In the genomic region with DNA sequence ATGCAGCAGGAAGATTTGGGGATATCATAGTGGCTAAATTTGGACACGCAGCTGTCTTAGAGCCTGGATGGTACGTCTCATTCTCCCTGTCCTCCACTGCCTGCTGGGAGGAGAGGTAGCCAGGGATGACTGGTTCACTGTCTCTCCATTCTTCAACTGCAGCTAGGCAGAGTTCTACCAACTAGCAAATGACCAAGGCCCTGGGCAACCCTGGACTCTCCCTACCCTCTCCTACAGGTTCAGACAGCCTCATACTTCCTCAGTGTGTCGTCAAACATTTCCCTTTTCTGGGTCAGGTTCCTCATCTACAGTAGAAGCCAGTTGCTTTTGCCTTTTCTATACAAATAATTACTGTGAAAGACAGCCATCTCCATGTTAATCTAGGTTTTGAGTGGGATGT, we compare ENCODE assay signal across 8 mouse cellular contexts. TPM values are rescaled to one million over a fixed set of nuclear protein-coding genes. Genes with fewer than 3 reads are reported as not detected.
DNase-seq lines count a peak whose midpoint lies in the region; ATAC-seq and TF ChIP-seq lines count a peak whose summit lies in the region.

No protein-coding gene starts in this region.

- ATAC-seq in intestine, embryonic 15.5 days: no peak
- no peak for ATAC-seq in midbrain, embryonic 15.5 days (replicated peaks)
- no peak for ATAC-seq in erythroid progenitor cell, adult 5-6 weeks (replicated peaks; ENCODE audit: low FRiP score, poor library complexity, severe bottlenecking)

- H3K9me3 ChIP-seq in forebrain, embryonic 10.5 days: no peaks in the 10 kb centered on the region; the same call in 1 of the 2 replicates
- H3K9me3 ChIP-seq in intestine, embryonic 15.5 days: no peaks in the 10 kb centered on the region
- H3K9me3 ChIP-seq in midbrain, embryonic 15.5 days: no peaks in the 10 kb centered on the region

- peak overlapping the region; percentile 67; the same call in 1 of the 2 replicates for H3K4me3 ChIP-seq in layer of hippocampus, adult 2 months
- H3K4me3 ChIP-seq in forebrain, embryonic 10.5 days: peak overlapping the region; percentile 74
- H3K4me3 ChIP-seq in intestine, embryonic 15.5 days (replicated peaks): no peak overlapping the region
- peak overlapping the region; percentile 50 for H3K4me3 ChIP-seq in midbrain, embryonic 15.5 days

- peaks cover 24% of the 10 kb centered on the region for H3K27me3 ChIP-seq in forebrain, embryonic 10.5 days (ENCODE audit: poor library complexity, severe bottlenecking)
- no peaks in the 10 kb centered on the region for H3K27me3 ChIP-seq in intestine, embryonic 15.5 days (replicated peaks)
- peaks cover 4% of the 10 kb centered on the region; the same call in 1 of the 2 replicates for H3K27me3 ChIP-seq in midbrain, embryonic 15.5 days (replicated peaks)

- peak overlapping the region; percentile 88; the same call in 1 of the 2 replicates for H3K27ac ChIP-seq in layer of hippocampus, adult 2 months
- H3K27ac ChIP-seq in forebrain, embryonic 10.5 days: no peak overlapping the region
- no peak overlapping the region for H3K27ac ChIP-seq in intestine, embryonic 15.5 days
- H3K27ac ChIP-seq in midbrain, embryonic 15.5 days: no peak overlapping the region

- peaks cover 19% of the 10 kb centered on the region for H3K4me1 ChIP-seq in forebrain, embryonic 10.5 days
- H3K4me1 ChIP-seq in intestine, embryonic 15.5 days (replicated peaks): peaks cover 6% of the 10 kb centered on the region; the same call in 1 of the 2 replicates
- H3K4me1 ChIP-seq in midbrain, embryonic 15.5 days: peaks cover 5% of the 10 kb centered on the region; the same call in 1 of the 2 replicates

- DNase-seq in layer of hippocampus, adult 2 months (ENCODE audit: low spot score in 2 of 2): no peak
- DNase-seq in layer of hippocampus, postnatal 25 days (ENCODE audit: extremely low spot score in 1 of 2, low spot score in 1 of 2): no peak
- no peak for DNase-seq in forebrain, embryonic 10.5 days (ENCODE audit: extremely low spot score, low spot score)
- DNase-seq in left cerebral cortex, postnatal 4 days: no peak
- DNase-seq in cerebellum, adult 18-20 months: no peak

- H3K9ac ChIP-seq in intestine, embryonic 15.5 days: no peak overlapping the region
- H3K9ac ChIP-seq in midbrain, embryonic 15.5 days: 0 out of 2 replicates have a peak overlapping the region, but pooled peaks have one; percentile 52

- TF ChIP-seq CTCF in layer of hippocampus, adult 2 months (conservative IDR thresholded peaks at IDR 0.05): no peak

- intact Hi-C loops in left cerebral cortex, postnatal 4 days (cut with DNase I): no loop called here

- 0 out of 2 replicates have a peak, but pooled peaks cover 5% of the 10 kb centered on the region for H3K36me3 ChIP-seq in forebrain, embryonic 10.5 days (replicated peaks)
- no peaks in the 10 kb centered on the region for H3K36me3 ChIP-seq in intestine, embryonic 15.5 days
- no peaks in the 10 kb centered on the region for H3K36me3 ChIP-seq in midbrain, embryonic 15.5 days (replicated peaks)

- WGBS in forebrain, embryonic 10.5 days: 85% methylated on average over 3 of the region's 3 CpGs
- 77% methylated on average over 3 of the region's 3 CpGs for WGBS in intestine, embryonic 15.5 days
- WGBS in midbrain, embryonic 15.5 days: 86% methylated on average over 3 of the region's 3 CpGs

- H3K4me2 ChIP-seq in intestine, embryonic 15.5 days (replicated peaks): peak overlapping the region; percentile 86
- H3K4me2 ChIP-seq in midbrain, embryonic 15.5 days: peak overlapping the region; percentile 62; the same call in 1 of the 2 replicates

RNA-seq across cellular contexts. Expression of a gene that starts 0.5 kb away (rescaled TPM):
- total RNA-seq in layer of hippocampus, adult 2 months (2021): 10 to 100 TPM; 10.0 to 11.2 TPM
- total RNA-seq in layer of hippocampus, postnatal 25 days (2021): 10 to 100 TPM in 1 of 2 experiments, 1 to 10 TPM in 1; 9.7 to 12.3 TPM
- 2.2 and 3.6 TPM in 2 replicates for polyA plus RNA-seq in forebrain, embryonic 10.5 days (2016; fragmentation: Nextera tagmentation; extraction: Ambion mirVana)
- 6.7 and 6.8 TPM in 2 replicates for polyA plus RNA-seq in intestine, embryonic 15.5 days (2015; fragmentation: Nextera tagmentation; extraction: Ambion mirVana)
- polyA plus RNA-seq in midbrain, embryonic 15.5 days (2015; fragmentation: Nextera tagmentation; extraction: Ambion mirVana): 7.3 and 8.9 TPM in 2 replicates
- total RNA-seq in erythroid progenitor cell, adult 5-6 weeks (2015; ENCODE audit: low replicate concordance): 2.9 and 13.7 TPM in 2 replicates
- 4.0 and 9.6 TPM in 2 replicates for total RNA-seq in erythroid progenitor cell, adult 5-6 weeks (2017; ENCODE audit: low replicate concordance)
- 1 to 10 TPM; 7.1 to 7.8 TPM for total RNA-seq in left cerebral cortex, postnatal 4 days (2021)

RNA-seq across cellular contexts. Expression of a gene that starts 27.6 kb away (rescaled TPM):
- 1 to 10 TPM; 2.7 to 3.0 TPM for total RNA-seq in layer of hippocampus, adult 2 months (2021)
- total RNA-seq in layer of hippocampus, postnatal 25 days (2021): 1 to 10 TPM; 3.9 to 4.4 TPM
- polyA plus RNA-seq in forebrain, embryonic 10.5 days (2016; fragmentation: Nextera tagmentation; extraction: Ambion mirVana): 38.4 and 43.3 TPM in 2 replicates
- 150 and 159 TPM in 2 replicates for polyA plus RNA-seq in intestine, embryonic 15.5 days (2015; fragmentation: Nextera tagmentation; extraction: Ambion mirVana)
- 22.3 and 22.7 TPM in 2 replicates for polyA plus RNA-seq in midbrain, embryonic 15.5 days (2015; fragmentation: Nextera tagmentation; extraction: Ambion mirVana)
- total RNA-seq in erythroid progenitor cell, adult 5-6 weeks (2015; ENCODE audit: low replicate concordance): not detected in 2 replicates
- not detected in 2 replicates for total RNA-seq in erythroid progenitor cell, adult 5-6 weeks (2017; ENCODE audit: low replicate concordance)
- total RNA-seq in left cerebral cortex, postnatal 4 days (2021): 10 to 100 TPM; 12.2 to 14.2 TPM

RNA-seq across cellular contexts. Expression of a gene that starts 46.5 kb away (rescaled TPM):
- 1 to 10 TPM; 1.2 to 3.0 TPM for total RNA-seq in layer of hippocampus, adult 2 months (2021)
- total RNA-seq in layer of hippocampus, postnatal 25 days (2021): 1 to 10 TPM in 1 of 2 experiments, under 1 TPM in 1; 0.54 to 1.1 TPM
- polyA plus RNA-seq in forebrain, embryonic 10.5 days (2016; fragmentation: Nextera tagmentation; extraction: Ambion mirVana): 0.19 TPM in 1 of 2 replicates, not detected in the other
- not detected in 2 replicates for polyA plus RNA-seq in intestine, embryonic 15.5 days (2015; fragmentation: Nextera tagmentation; extraction: Ambion mirVana)
- 0.23 and 0.45 TPM in 2 replicates for polyA plus RNA-seq in midbrain, embryonic 15.5 days (2015; fragmentation: Nextera tagmentation; extraction: Ambion mirVana)
- total RNA-seq in erythroid progenitor cell, adult 5-6 weeks (2015; ENCODE audit: low replicate concordance): not detected in 2 replicates
- not detected in 2 replicates for total RNA-seq in erythroid progenitor cell, adult 5-6 weeks (2017; ENCODE audit: low replicate concordance)
- total RNA-seq in left cerebral cortex, postnatal 4 days (2021): 1 to 10 TPM; 2.1 to 2.2 TPM
